In genomic region chr8:105565401-105565881, GRCm38 (mm10) we compare ENCODE assay signal across 8 mouse cellular contexts. TPM values are rescaled to one million over a fixed set of nuclear protein-coding genes. Genes with fewer than 3 reads are reported as not detected.
DNase-seq lines count a peak whose midpoint lies in the region; ATAC-seq and TF ChIP-seq lines count a peak whose summit lies in the region.

No protein-coding gene starts in this region.

- peak overlapping the region; percentile 94 for H3K9ac ChIP-seq in lung, embryonic 16.5 days (ENCODE audit: low read length)
- peak overlapping the region; percentile 88 for H3K9ac ChIP-seq in forebrain, embryonic 14.5 days (ENCODE audit: low read length)
- peak overlapping the region; percentile 83 for H3K9ac ChIP-seq in limb, embryonic 14.5 days (ENCODE audit: low read depth, low read length, severe bottlenecking)
- H3K9ac ChIP-seq in neural tube, embryonic 12.5 days = peak overlapping the region; percentile 92

- H3K36me3 ChIP-seq in lung, embryonic 16.5 days (ENCODE audit: control insufficient read depth, insufficient read depth, low read length) = no peaks in the 10 kb centered on the region
- 0 out of 2 replicates have a peak, but pooled peaks cover 6% of the 10 kb centered on the region for H3K36me3 ChIP-seq in forebrain, embryonic 14.5 days (ENCODE audit: control insufficient read depth, insufficient read depth, low read length)
- H3K36me3 ChIP-seq in limb, embryonic 14.5 days (ENCODE audit: control insufficient read depth, insufficient read depth, low read length) = peaks cover 3% of the 10 kb centered on the region; the same call in 1 of the 2 replicates
- no peaks in the 10 kb centered on the region for H3K36me3 ChIP-seq in neural tube, embryonic 12.5 days

- no peak for DNase-seq in lung, postnatal 10 days
- peak; percentile 14 for DNase-seq in forebrain, embryonic 14.5 days (ENCODE audit: low spot score)
- peak; percentile 28 for DNase-seq in limb, embryonic 14.5 days (ENCODE audit: low spot score)
- no peak for DNase-seq in cerebellum, adult 11 months
- DNase-seq in B cell, adult 2 months = no peak

- peaks cover 20% of the 10 kb centered on the region for H3K4me1 ChIP-seq in lung, embryonic 16.5 days (replicated peaks; ENCODE audit: control insufficient read depth, insufficient read depth, low read length)
- peaks cover 21% of the 10 kb centered on the region for H3K4me1 ChIP-seq in forebrain, embryonic 14.5 days (ENCODE audit: control insufficient read depth, insufficient read depth, low read length)
- peaks cover 9% of the 10 kb centered on the region for H3K4me1 ChIP-seq in limb, embryonic 14.5 days (ENCODE audit: control insufficient read depth, insufficient read depth, low read length)
- H3K4me1 ChIP-seq in neural tube, embryonic 12.5 days = peaks cover 26% of the 10 kb centered on the region

- no peaks in the 10 kb centered on the region for H3K9me3 ChIP-seq in lung, embryonic 16.5 days (ENCODE audit: control insufficient read depth, low read length)
- no peaks in the 10 kb centered on the region for H3K9me3 ChIP-seq in forebrain, embryonic 14.5 days (replicated peaks; ENCODE audit: control insufficient read depth, low read length)
- no peaks in the 10 kb centered on the region for H3K9me3 ChIP-seq in limb, embryonic 14.5 days (ENCODE audit: control insufficient read depth, low read length)
- no peaks in the 10 kb centered on the region for H3K9me3 ChIP-seq in neural tube, embryonic 12.5 days

- H3K4me3 ChIP-seq in lung, embryonic 16.5 days (ENCODE audit: low read length) = peak overlapping the region; percentile 98
- peak overlapping the region; percentile 93 for H3K4me3 ChIP-seq in forebrain, embryonic 14.5 days (ENCODE audit: low read depth, low read length)
- H3K4me3 ChIP-seq in limb, embryonic 14.5 days (replicated peaks; ENCODE audit: low read length) = peak overlapping the region; percentile 94
- peak overlapping the region; percentile 81 for H3K4me3 ChIP-seq in neural tube, embryonic 12.5 days

- TF ChIP-seq POLR2A in limb, embryonic 14.5 days (IDR thresholded peaks at IDR 0.05; ENCODE audit: borderline replicate concordance, extremely low read depth, insufficient read depth, insufficient read length) = no peak

- under 1% methylated on average over 31 of the region's 31 CpGs for WGBS in lung, embryonic 16.5 days
- WGBS in forebrain, embryonic 14.5 days = under 1% methylated on average over 31 of the region's 31 CpGs
- WGBS in limb, embryonic 14.5 days = 0% methylated on average over 25 of the region's 31 CpGs
- WGBS in neural tube, embryonic 12.5 days = 2% methylated on average over 31 of the region's 31 CpGs

- peak overlapping the region; percentile 75 for H3K27ac ChIP-seq in lung, embryonic 16.5 days (ENCODE audit: low read length)
- H3K27ac ChIP-seq in forebrain, embryonic 14.5 days (ENCODE audit: low read depth, low read length) = peak overlapping the region; percentile 84
- H3K27ac ChIP-seq in limb, embryonic 14.5 days (replicated peaks; ENCODE audit: low read depth, low read length) = no peak overlapping the region; the same call in 1 of the 2 replicates
- peak overlapping the region; percentile 74 for H3K27ac ChIP-seq in neural tube, embryonic 12.5 days

- peak; percentile 69 for ATAC-seq in lung, embryonic 16.5 days (ENCODE audit: low read depth)
- ATAC-seq in activated CD4-positive, CD25-positive, alpha-beta regulatory T cell, adult 4 months = peak; percentile 1
- peak; percentile 75 for ATAC-seq in forebrain, embryonic 14.5 days
- peak; percentile 39 for ATAC-seq in limb, embryonic 14.5 days (ENCODE audit: low FRiP score, low read depth)
- ATAC-seq in neural tube, embryonic 12.5 days (ENCODE audit: low FRiP score, low read depth) = peak; percentile 81

- H3K4me2 ChIP-seq in lung, embryonic 16.5 days (ENCODE audit: low read depth, low read length) = peak overlapping the region; percentile 65
- H3K4me2 ChIP-seq in forebrain, embryonic 14.5 days (ENCODE audit: low read length) = peak overlapping the region; percentile 75
- H3K4me2 ChIP-seq in limb, embryonic 14.5 days (replicated peaks; ENCODE audit: low read depth, low read length, severe bottlenecking) = peak overlapping the region; percentile 83
- peak overlapping the region; percentile 87 for H3K4me2 ChIP-seq in neural tube, embryonic 12.5 days (replicated peaks)

- H3K27me3 ChIP-seq in lung, embryonic 16.5 days (ENCODE audit: control insufficient read depth, insufficient read depth, low read depth, low read length) = no peaks in the 10 kb centered on the region
- no peaks in the 10 kb centered on the region for H3K27me3 ChIP-seq in forebrain, embryonic 14.5 days (replicated peaks; ENCODE audit: control insufficient read depth, insufficient read depth, low read length)
- H3K27me3 ChIP-seq in limb, embryonic 14.5 days (ENCODE audit: control insufficient read depth, insufficient read depth, low read length) = no peaks in the 10 kb centered on the region
- no peaks in the 10 kb centered on the region for H3K27me3 ChIP-seq in neural tube, embryonic 12.5 days (replicated peaks)

RNA-seq across cellular contexts. Expression of gene Atp6v0d1, which starts 0.4 kb away (rescaled TPM):
- 87.3 and 93.0 TPM in 2 replicates for polyA plus RNA-seq in lung, embryonic 16.5 days (2015; fragmentation: Nextera tagmentation; extraction: Ambion mirVana)
- polyA plus RNA-seq in activated CD4-positive, CD25-positive, alpha-beta regulatory T cell, adult 4 months (2017; shearing (Covaris generic)) = 10 to 100 TPM; 40.7 to 42.8 TPM
- 194 and 211 TPM in 2 replicates for polyA plus RNA-seq in forebrain, embryonic 14.5 days (2014; fragmentation: Nextera tagmentation; extraction: Ambion mirVana)
- polyA plus RNA-seq in limb, embryonic 14.5 days (2012; rRNA removed) = 98.9 and 105 TPM in 2 replicates
- 91.2 and 93.2 TPM in 2 replicates for polyA plus RNA-seq in limb, embryonic 14.5 days (2014; fragmentation: Nextera tagmentation; extraction: Ambion mirVana)
- 142 and 143 TPM in 2 replicates for polyA plus RNA-seq in neural tube, embryonic 12.5 days (2016; fragmentation: Nextera tagmentation; extraction: Ambion mirVana)

RNA-seq across cellular contexts. Expression of gene Ripor1, which starts 39.6 kb away (rescaled TPM):
- polyA plus RNA-seq in lung, embryonic 16.5 days (2015; fragmentation: Nextera tagmentation; extraction: Ambion mirVana) = 33.1 and 36.8 TPM in 2 replicates
- 1 to 10 TPM; 6.7 to 7.9 TPM for polyA plus RNA-seq in activated CD4-positive, CD25-positive, alpha-beta regulatory T cell, adult 4 months (2017; shearing (Covaris generic))
- polyA plus RNA-seq in forebrain, embryonic 14.5 days (2014; fragmentation: Nextera tagmentation; extraction: Ambion mirVana) = 14.9 and 21.7 TPM in 2 replicates
- polyA plus RNA-seq in limb, embryonic 14.5 days (2012; rRNA removed) = 25.0 and 34.3 TPM in 2 replicates
- 18.7 and 22.1 TPM in 2 replicates for polyA plus RNA-seq in limb, embryonic 14.5 days (2014; fragmentation: Nextera tagmentation; extraction: Ambion mirVana)
- 21.3 and 22.1 TPM in 2 replicates for polyA plus RNA-seq in neural tube, embryonic 12.5 days (2016; fragmentation: Nextera tagmentation; extraction: Ambion mirVana)

RNA-seq across cellular contexts. Expression of gene Hsd11b2, which starts 46.9 kb away (rescaled TPM):
- polyA plus RNA-seq in lung, embryonic 16.5 days (2015; fragmentation: Nextera tagmentation; extraction: Ambion mirVana) = 1.6 and 2.2 TPM in 2 replicates
- not detected for polyA plus RNA-seq in activated CD4-positive, CD25-positive, alpha-beta regulatory T cell, adult 4 months (2017; shearing (Covaris generic))
- polyA plus RNA-seq in forebrain, embryonic 14.5 days (2014; fragmentation: Nextera tagmentation; extraction: Ambion mirVana) = 1.1 and 1.8 TPM in 2 replicates
- polyA plus RNA-seq in limb, embryonic 14.5 days (2012; rRNA removed) = 3.3 and 6.4 TPM in 2 replicates
- polyA plus RNA-seq in limb, embryonic 14.5 days (2014; fragmentation: Nextera tagmentation; extraction: Ambion mirVana) = 1.7 and 2.2 TPM in 2 replicates
- polyA plus RNA-seq in neural tube, embryonic 12.5 days (2016; fragmentation: Nextera tagmentation; extraction: Ambion mirVana) = 23.8 and 25.7 TPM in 2 replicates

Comparison
In these comparisons a context has a peak if more than half of its experiments do, and no peak if none do; other contexts are left out.
1. ATAC-seq: peak in every context shown above with its lines; median percentile 81 in neural tube, embryonic 12.5 days; 75 in forebrain, embryonic 14.5 days; 69 in lung, embryonic 16.5 days; 39 in limb, embryonic 14.5 days; 1 in activated CD4-positive, CD25-positive, alpha-beta regulatory T cell, adult 4 months.
2. DNase-seq: peak in forebrain, embryonic 14.5 days (single experiment) and limb, embryonic 14.5 days (single experiment); none in lung, postnatal 10 days (single experiment), cerebellum, adult 11 months (single experiment) and B cell, adult 2 months (0 of 2).
3. Peak in every context shown above with its lines, with median percentiles within 50 percentile points of each other: H3K4me2 ChIP-seq, H3K4me3 ChIP-seq and H3K9ac ChIP-seq.